Mouse (Mus musculus): ENCODE data around the gene Dip2c. TPM values are rescaled to one million over a fixed set of nuclear protein-coding genes. Genes with fewer than 3 reads are reported as not detected.

The Dip2c gene
- total and polyA plus RNA-seq, 3 experiments = 0.04 to 0.14 (median 0.08) TPM

DNA sequence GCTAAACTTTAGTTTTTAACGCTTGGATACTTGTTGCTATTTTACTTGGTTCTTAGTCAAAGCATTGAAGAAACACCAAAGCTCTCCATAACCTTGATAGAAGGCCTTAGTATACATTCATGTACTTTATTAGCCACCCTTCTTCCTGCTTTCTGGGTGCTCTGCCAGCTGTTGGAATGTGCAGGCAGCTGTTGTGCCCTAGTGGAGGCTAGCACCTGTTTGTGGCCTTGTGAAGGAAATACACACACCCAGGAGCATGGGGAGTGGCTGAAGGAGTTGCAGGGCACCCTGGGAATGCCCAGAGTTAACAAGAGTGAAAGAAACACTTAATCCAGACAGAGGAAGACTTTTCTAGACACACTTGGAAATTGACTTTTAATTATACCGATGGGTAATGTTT is 43.4 kb downstream of the Dip2c start:
- in situ Hi-C loops (cut with MboI; ENCODE audit: low pct_ligation_motif_present, low pct_unique_long_range_greater_than_20kb, low sequenced_read_pairs) = no loop called here

DNA sequence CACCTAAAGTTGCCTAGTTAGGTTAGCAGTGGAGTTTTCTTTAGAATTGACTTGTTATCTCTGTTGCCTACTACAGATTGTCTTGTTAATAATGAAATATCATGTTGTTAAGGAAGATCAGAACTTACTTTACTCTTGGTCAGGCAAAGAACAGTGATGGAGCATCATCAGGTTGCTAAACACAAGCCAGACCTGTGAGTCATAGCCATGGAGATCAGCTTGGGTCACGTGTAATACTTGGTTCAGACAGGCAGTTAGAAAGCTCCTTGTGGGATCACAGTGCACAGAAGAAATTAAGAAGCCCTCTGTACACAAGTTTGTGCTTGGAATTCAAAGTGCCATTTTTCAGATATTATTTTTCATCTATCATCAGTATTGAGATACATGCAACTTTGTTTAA is 48.9 kb downstream of the Dip2c start:
- no peaks in the 10 kb centered on the region for H3K79me2 ChIP-seq (replicated peaks; ENCODE audit: control insufficient read depth, extremely low read depth, insufficient read depth, poor library complexity, severe bottlenecking)
- H3K4me1 ChIP-seq (ENCODE audit: control insufficient read depth in 1 of 2, insufficient read depth in 2 of 2) = no peaks in the 10 kb centered on the region
- no peak for DNase-seq (ENCODE audit: extremely low read depth)
- H3K9me3 ChIP-seq (replicated peaks; ENCODE audit: low read length) = no peaks in the 10 kb centered on the region
- no peak for TF ChIP-seq MXI1 (IDR thresholded peaks at IDR 0.05; ENCODE audit: low read depth, low read length)
- no peak for TF ChIP-seq ETS1 (conservative IDR thresholded peaks at IDR 0.05; ENCODE audit: low read depth, low read length)
- no peak overlapping the region for H3K9ac ChIP-seq (ENCODE audit: insufficient read depth, low read depth)
- no peak overlapping the region for H3K27ac ChIP-seq (ENCODE audit: insufficient read depth, low read depth)
- no peak overlapping the region for H3K4me3 ChIP-seq (replicated peaks in 1 of 3; ENCODE audit: low read depth in 2 of 3, low read length in 2 of 3, poor library complexity in 1 of 3)
- H3K36me3 ChIP-seq (replicated peaks in 1 of 2; ENCODE audit: control insufficient read depth in 1 of 2, insufficient read depth in 1 of 2, low read length in 1 of 2) = no peaks in the 10 kb centered on the region
- dilution Hi-C loops (cut with MboI; ENCODE audit: extremely low pct_ligation_motif_present, extremely low pct_unique_long_range_greater_than_20kb, low sequenced_read_pairs) = no loop called here
- H3K4me2 ChIP-seq (ENCODE audit: insufficient read depth, low read depth, poor library complexity, severe bottlenecking) = no peak overlapping the region
- in situ Hi-C loops (cut with MboI; ENCODE audit: low pct_ligation_motif_present, low pct_unique_long_range_greater_than_20kb, low sequenced_read_pairs) = no loop called here
- no peaks in the 10 kb centered on the region for H3K27me3 ChIP-seq (replicated peaks)

More for the DNA sequence above, 43.4 kb downstream of the Dip2c start:
- TF ChIP-seq MYC (IDR thresholded peaks at IDR 0.05; ENCODE audit: low read depth, low read length) (no peak), JUND (conservative IDR thresholded peaks at IDR 0.05; ENCODE audit: low read depth, low read length) (no peak), KAT2A (IDR thresholded peaks at IDR 0.05; ENCODE audit: insufficient replicate concordance, low read length) (no peak), MXI1 (IDR thresholded peaks at IDR 0.05; ENCODE audit: low read depth, low read length) (no peak), HCFC1 (IDR thresholded peaks at IDR 0.05; ENCODE audit: low read depth, low read length) (no peak)
- Histone ChIP-seq H3K79me2 (replicated peaks; ENCODE audit: control insufficient read depth, extremely low read depth, insufficient read depth, poor library complexity, severe bottlenecking) (no peaks in the 10 kb centered on the region), H3K4me1 (ENCODE audit: control insufficient read depth in 1 of 2, insufficient read depth in 2 of 2) (no peaks in the 10 kb centered on the region), H3K9ac (ENCODE audit: insufficient read depth, low read depth) (no peak overlapping the region), H3K4me3 (replicated peaks in 1 of 3; ENCODE audit: low read depth in 2 of 3, low read length in 2 of 3, poor library complexity in 1 of 3) (no peak overlapping the region), H3K4me2 (ENCODE audit: insufficient read depth, low read depth, poor library complexity, severe bottlenecking) (no peak overlapping the region), H3K36me3 (replicated peaks in 1 of 2; ENCODE audit: control insufficient read depth in 1 of 2, insufficient read depth in 1 of 2, low read length in 1 of 2) (no peaks in the 10 kb centered on the region), H3K9me3 (replicated peaks; ENCODE audit: low read length) (no peaks in the 10 kb centered on the region), H3K27ac (ENCODE audit: insufficient read depth, low read depth) (no peak overlapping the region), H3K27me3 (replicated peaks) (no peaks in the 10 kb centered on the region)
- dilution Hi-C loops (cut with MboI; ENCODE audit: extremely low pct_ligation_motif_present, extremely low pct_unique_long_range_greater_than_20kb, low sequenced_read_pairs) = no loop called here
- no peak for DNase-seq (ENCODE audit: extremely low read depth)

DNA sequence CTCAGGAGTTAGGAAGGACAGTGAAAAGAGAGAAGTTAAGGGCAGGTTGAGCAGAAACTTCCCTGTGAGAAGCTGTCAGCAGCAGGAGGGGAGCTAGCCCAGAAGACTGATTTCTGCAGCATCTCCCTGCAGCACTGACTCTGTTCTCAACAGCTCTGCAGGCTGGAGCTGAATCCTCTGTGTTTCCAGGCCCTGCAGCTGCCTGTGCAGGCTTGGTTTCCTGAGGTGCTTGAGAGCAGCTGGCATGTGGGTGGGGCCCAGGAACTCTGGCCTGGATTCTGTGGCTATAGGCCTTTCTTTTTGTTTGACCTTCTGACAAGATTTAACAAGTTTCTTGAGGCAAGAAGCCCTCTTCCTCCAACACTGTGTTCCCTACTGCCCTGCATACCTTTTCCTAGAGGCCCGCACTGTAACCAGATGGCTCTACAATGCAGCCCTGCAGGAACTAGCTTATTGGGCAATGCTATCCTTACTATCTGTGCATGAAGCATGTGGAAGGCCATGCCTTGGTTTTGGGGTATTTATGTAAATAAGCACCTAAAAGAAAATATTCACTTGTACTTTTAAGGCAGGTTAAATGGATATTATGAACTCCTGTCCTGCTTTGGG is 53.1 kb downstream of the Dip2c start:
- H3K9ac ChIP-seq (ENCODE audit: insufficient read depth, low read depth) = no peak overlapping the region
- H3K4me3 ChIP-seq (replicated peaks in 1 of 3; ENCODE audit: low read depth in 2 of 3, low read length in 2 of 3, poor library complexity in 1 of 3) = no peak overlapping the region
- H3K9me3 ChIP-seq (replicated peaks; ENCODE audit: low read length) = no peaks in the 10 kb centered on the region
- DNase-seq (ENCODE audit: extremely low read depth) = no peak
- no peak for TF ChIP-seq E2F4 (IDR thresholded peaks at IDR 0.05; ENCODE audit: insufficient replicate concordance, low read depth, low read length)
- TF ChIP-seq ETS1 (conservative IDR thresholded peaks at IDR 0.05; ENCODE audit: low read depth, low read length) = no peak
- no peak for TF ChIP-seq USF2 (conservative IDR thresholded peaks at IDR 0.05; ENCODE audit: low read depth, low read length)
- TF ChIP-seq CTCF (conservative IDR thresholded peaks at IDR 0.05 in 1 of 2, IDR thresholded peaks at IDR 0.05 in 1 of 2; ENCODE audit: low read depth in 2 of 2, low read length in 2 of 2) = no peak
- TF ChIP-seq RCOR1 (conservative IDR thresholded peaks at IDR 0.05; ENCODE audit: low read depth, low read length) = no peak
- no peak for TF ChIP-seq HCFC1 (IDR thresholded peaks at IDR 0.05; ENCODE audit: low read depth, low read length)
- TF ChIP-seq POLR2A (IDR thresholded peaks at IDR 0.05; ENCODE audit: low read depth, low read length) = no peak
- TF ChIP-seq USF1 (IDR thresholded peaks at IDR 0.05; ENCODE audit: low read depth, low read length) = no peak
- TF ChIP-seq UBTF (IDR thresholded peaks at IDR 0.05; ENCODE audit: low read depth, low read length) = no peak
- no peak for TF ChIP-seq CHD2 (IDR thresholded peaks at IDR 0.05; ENCODE audit: low read length)
- H3K4me2 ChIP-seq (ENCODE audit: insufficient read depth, low read depth, poor library complexity, severe bottlenecking) = no peak overlapping the region
- dilution Hi-C loops (cut with MboI; ENCODE audit: extremely low pct_ligation_motif_present, extremely low pct_unique_long_range_greater_than_20kb, low sequenced_read_pairs) = no loop called here
- no peaks in the 10 kb centered on the region for H3K4me1 ChIP-seq (ENCODE audit: control insufficient read depth in 1 of 2, insufficient read depth in 2 of 2)
- no peaks in the 10 kb centered on the region for H3K36me3 ChIP-seq (replicated peaks in 1 of 2; ENCODE audit: control insufficient read depth in 1 of 2, insufficient read depth in 1 of 2, low read length in 1 of 2)
- no peaks in the 10 kb centered on the region for H3K27me3 ChIP-seq (replicated peaks)
- H3K79me2 ChIP-seq (replicated peaks; ENCODE audit: control insufficient read depth, extremely low read depth, insufficient read depth, poor library complexity, severe bottlenecking) = no peaks in the 10 kb centered on the region
- in situ Hi-C loops (cut with MboI; ENCODE audit: low pct_ligation_motif_present, low pct_unique_long_range_greater_than_20kb, low sequenced_read_pairs) = no loop called here
- H3K27ac ChIP-seq (ENCODE audit: insufficient read depth, low read depth) = no peak overlapping the region
